Mouse (Mus musculus): ENCODE data around the gene Faap20.

DNA sequence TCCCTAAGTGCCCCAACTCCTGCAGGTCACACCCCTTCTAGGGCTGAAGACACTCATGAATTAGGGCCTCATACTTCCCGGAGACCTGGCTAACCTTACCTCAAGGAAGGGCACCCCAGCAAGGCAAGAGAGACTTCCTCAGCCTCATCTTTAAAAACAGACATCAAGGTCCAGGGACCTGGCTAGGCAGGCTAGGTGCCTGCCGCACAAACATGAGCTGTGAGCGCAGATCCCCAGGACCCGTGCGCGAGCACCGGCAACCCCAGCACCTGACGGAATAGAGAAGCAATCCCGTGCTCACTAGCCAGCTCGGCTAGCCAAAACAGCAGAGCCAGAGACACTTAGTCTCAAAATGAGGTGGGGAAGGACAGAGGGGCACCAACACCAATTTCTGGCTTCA is 34.8 kb upstream of the Faap20 start:
- TF ChIP-seq CTCF (IDR thresholded peaks at IDR 0.05; ENCODE audit: low read depth, low read length) (no peak), POLR2A (IDR thresholded peaks at IDR 0.05; ENCODE audit: borderline replicate concordance, low read depth, low read length) (no peak)

All from bone marrow macrophage, adult 2 months (primary cell).